Mouse (Mus musculus): ENCODE results near the gene Syt12. TPM values are rescaled to one million over a fixed set of nuclear protein-coding genes. Genes with fewer than 3 reads are reported as not detected.

Syt12 gene
- 0.40 TPM for polyA plus RNA-seq (2014; fragmentation: Illumina TruSeq; extraction: RNeasy Lipid Tissue Mini Kit (QIAGEN cat#74804); ENCODE audit: insufficient read depth, low read depth, low replicate concordance)

DNA sequence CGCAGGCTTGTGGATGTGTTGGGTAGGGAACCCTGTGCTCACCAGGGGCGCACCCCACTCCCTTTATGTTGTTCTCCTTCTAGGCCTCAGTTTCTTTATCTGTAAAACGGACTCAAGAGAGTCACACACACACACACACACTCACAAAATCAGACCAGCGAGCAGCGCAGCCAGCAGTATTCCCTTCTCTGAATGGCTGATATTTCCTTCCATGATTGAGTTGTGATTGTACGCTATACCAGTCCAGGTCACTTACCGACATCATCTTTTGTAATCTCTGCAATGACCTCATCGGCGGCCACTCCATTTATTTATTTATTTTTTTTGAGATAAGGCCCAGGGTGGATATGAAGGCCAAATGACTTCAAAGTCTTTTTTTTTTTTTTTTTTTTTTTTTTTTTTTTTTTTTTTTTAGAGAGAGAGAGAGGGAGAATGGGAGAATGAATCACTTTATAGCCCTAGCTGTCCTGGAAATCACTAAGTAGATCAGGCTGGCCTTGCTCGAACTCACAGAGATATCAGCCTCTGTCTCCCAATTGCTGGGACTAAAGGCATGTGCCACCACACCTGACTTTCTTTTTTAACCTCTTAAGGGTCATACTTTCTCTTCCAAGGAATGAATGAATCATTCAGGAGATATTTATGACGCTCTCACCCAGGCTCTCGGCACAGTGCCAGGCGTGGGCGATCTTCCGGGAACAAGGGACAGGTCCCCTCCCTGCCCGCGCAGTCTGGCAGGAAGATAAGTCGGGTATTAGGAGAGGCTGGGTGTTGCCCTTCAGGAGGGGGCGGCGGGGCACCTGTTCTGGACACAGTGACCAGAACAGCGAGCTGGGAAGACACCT lies at the start of gene Syt12:
Gene Syt12, minus strand, starts transcription at position 103 of the 845 bp plus-strand sequence.

DNA sequence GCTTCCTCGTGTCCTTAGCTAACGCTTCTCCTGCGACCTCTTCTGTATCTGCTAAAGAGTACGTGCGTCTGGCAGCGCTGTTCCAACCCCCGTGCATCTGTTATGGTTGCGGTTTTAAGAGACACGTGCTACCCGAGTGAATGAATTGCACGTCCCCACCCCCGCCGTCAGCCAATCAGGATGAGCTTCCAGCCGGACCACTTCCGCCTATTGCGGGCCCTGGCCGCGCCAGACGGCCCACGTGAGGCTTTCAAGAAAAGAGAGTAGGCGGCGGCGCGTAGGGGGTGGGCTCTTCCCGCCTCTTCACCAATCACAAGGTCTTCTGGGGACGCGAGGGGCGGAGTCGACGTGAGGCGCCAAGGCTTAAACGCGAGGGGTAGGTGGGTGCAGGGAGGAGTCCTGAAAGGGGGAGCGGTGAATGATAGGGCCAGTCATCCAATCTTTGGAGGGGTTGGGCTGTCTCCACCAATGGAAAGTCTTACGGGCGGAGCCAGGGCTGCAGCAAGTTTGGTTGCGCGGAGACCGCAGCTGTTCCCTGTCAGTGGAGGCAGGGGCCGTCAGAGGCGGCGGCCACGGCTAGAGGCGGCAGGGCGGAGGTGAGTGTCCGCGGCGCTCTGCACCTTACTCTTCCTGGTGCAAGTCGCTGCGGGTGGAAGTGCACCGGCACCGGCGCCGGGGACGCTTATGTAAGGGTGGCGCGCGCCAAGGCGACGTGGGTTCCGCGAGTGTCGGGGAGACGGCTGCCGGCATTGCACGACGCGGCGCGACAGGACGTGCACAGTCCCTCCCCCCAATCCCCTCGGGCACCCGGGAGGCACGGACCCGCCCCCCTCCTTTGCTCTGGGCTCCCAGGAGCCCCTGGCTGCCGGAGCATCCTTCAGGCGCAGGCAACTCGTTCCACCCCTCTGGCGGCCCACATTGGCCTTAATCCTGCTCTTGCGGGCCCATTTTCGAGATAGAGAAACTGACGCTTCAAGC lies 33.0 kb upstream of the Syt12 start, which contains the start of gene Pcx:
Gene Pcx, plus strand, starts transcription at position 487 of the 978 bp plus-strand sequence.

DNA sequence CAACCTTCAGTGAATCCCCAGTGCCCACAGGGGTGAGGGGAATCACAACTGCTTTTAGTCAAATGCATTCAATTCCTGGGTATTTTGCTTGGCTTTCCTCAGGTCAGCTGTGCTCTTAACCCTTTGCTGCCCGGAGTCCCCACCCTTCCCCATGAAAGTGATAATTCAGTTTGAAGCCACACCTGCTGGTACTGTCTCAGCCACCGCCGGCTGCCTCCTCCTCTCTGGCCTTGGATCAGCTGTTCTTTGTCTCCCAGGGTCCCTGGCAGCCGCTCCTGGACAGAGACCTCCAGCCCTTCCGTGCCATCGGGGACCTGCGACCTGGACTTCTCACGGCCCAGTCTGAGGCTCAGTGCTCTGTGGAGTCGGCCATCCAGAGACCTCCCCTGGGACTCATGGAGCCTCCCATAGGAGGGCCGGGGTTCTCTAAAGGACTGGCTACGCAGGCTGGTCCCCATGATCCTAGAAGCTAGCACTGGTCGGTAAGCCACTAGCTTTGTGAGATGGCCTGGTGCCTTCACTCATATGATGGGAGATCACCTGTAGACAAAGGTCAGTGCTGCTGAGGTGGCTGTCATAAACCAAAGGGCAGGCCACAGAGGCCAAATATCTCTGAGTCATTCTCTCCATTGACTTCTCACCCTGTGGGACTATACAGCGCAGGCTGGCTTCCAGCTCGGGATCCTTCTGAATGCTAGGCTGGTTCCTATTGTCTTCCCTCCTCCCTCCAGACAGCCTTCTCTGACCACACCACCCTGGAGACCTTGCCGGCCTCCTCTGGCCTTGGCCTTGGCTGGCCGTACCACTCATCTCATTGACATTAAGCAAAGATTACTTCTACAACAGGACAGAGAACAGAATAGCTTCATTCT lies 21.1 kb upstream of the Syt12 start, which contains the start of gene 2010003K11Rik:
Gene 2010003K11Rik, minus strand, starts transcription at position 522 of the 872 bp plus-strand sequence.

DNA sequence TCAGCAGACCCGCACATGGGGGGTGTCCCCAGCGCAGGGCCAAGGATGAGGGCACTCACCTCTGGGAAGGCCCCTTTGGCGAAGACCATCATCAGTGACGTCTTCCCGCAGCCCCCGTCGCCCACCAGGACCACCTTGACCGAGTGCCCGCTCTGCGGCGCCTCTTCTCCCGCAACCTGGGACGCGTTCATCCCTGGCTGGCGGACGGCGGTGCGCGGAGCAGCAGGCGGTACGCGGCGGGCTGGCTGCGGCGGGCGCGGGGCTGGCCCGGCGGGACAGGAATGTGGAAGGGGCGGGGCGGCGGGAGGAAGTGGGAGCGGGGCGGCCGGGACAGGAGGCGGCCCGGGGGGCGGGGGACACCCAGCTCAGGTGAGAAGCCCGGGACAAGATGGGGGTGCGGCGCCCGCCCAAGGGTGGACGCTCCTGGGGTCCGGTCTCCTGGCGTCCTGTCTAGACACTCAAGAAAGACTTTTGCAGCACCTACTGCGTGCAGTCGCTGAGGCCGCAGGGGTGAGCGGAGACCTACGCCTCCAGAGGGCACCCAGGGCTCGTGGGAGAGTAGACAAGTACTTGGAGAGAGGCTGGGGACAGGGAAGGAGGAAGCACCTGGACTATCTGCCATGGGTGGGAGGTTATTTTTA lies 38.0 kb downstream of the Syt12 start, which contains the start of gene Rhod:
Gene Rhod, minus strand, starts transcription at position 272 of the 641 bp plus-strand sequence.

DNA sequence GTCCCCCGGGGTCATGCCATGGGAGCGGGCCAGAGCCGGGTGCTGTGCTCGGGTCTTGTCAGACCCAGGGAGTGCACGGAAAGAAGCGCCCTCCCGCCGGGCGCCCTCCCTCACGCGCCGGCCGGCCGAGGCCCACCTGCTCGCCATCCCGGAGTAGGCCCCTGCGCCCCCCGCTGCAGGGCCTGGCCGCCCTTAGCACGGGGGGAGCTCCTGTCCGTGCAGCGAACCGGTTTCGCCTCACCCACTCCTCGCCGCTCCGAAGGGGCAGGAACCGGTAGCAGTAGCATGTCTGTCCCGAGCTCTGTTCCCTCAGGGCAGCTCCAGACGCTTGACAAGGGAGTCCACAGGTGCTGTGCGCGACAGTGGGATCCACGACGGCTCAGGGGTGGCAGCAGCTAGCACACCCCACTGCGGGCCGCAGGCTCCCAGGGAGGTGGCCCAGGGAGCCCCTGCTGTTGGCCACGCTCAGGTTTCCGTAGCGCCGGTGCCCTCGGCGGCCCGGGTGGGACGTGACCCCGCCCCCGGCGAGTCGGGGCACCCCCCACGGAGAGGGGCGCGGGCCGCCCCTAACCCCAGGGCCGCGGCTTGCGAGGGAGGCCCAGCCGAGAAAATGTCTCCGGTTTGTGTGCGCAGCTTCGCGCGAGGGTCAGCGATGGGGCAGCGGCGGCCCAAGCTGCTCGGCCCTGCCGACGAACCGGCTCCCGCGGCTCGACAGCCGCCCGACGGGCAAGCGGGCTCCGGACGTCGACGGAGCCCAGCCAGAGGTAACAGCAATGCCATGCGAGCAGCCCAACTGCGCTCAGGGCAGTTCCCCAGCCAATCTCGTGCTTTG lies 79.2 kb downstream of the Syt12 start, which contains the start of gene Kdm2a:
Gene Kdm2a, minus strand, starts transcription at position 488 of the 832 bp plus-strand sequence.

Other genes with a start within 250 kb of the Syt12 start
- 52.0 TPM for gene Pold4, start 245.5 kb downstream of the Syt12 start, polyA plus RNA-seq (2014; fragmentation: Illumina TruSeq; extraction: RNeasy Lipid Tissue Mini Kit (QIAGEN cat#74804); ENCODE audit: insufficient read depth, low read depth, low replicate concordance)
- gene Ssh3, start 208.3 kb downstream of the Syt12 start, polyA plus RNA-seq (2014; fragmentation: Illumina TruSeq; extraction: RNeasy Lipid Tissue Mini Kit (QIAGEN cat#74804); ENCODE audit: insufficient read depth, low read depth, low replicate concordance): 12.9 TPM
- 2.9 TPM for gene Ankrd13d, start 194.3 kb downstream of the Syt12 start, polyA plus RNA-seq (2014; fragmentation: Illumina TruSeq; extraction: RNeasy Lipid Tissue Mini Kit (QIAGEN cat#74804); ENCODE audit: insufficient read depth, low read depth, low replicate concordance)
- 57.2 TPM for gene Grk2, start 171.2 kb downstream of the Syt12 start, polyA plus RNA-seq (2014; fragmentation: Illumina TruSeq; extraction: RNeasy Lipid Tissue Mini Kit (QIAGEN cat#74804); ENCODE audit: insufficient read depth, low read depth, low replicate concordance)
- gene Kdm2a, start 79.2 kb downstream of the Syt12 start, polyA plus RNA-seq (2014; fragmentation: Illumina TruSeq; extraction: RNeasy Lipid Tissue Mini Kit (QIAGEN cat#74804); ENCODE audit: insufficient read depth, low read depth, low replicate concordance): 12.2 TPM
- 10.9 TPM for gene Rhod, start 38.0 kb downstream of the Syt12 start, polyA plus RNA-seq (2014; fragmentation: Illumina TruSeq; extraction: RNeasy Lipid Tissue Mini Kit (QIAGEN cat#74804); ENCODE audit: insufficient read depth, low read depth, low replicate concordance)
- 0.34 TPM for gene 2010003K11Rik, start 21.1 kb upstream of the Syt12 start, polyA plus RNA-seq (2014; fragmentation: Illumina TruSeq; extraction: RNeasy Lipid Tissue Mini Kit (QIAGEN cat#74804); ENCODE audit: insufficient read depth, low read depth, low replicate concordance)
- 24.8 TPM for gene Pcx, start 33.0 kb upstream of the Syt12 start, polyA plus RNA-seq (2014; fragmentation: Illumina TruSeq; extraction: RNeasy Lipid Tissue Mini Kit (QIAGEN cat#74804); ENCODE audit: insufficient read depth, low read depth, low replicate concordance)
- 5.6 TPM for gene Lrfn4, start 138.2 kb upstream of the Syt12 start, polyA plus RNA-seq (2014; fragmentation: Illumina TruSeq; extraction: RNeasy Lipid Tissue Mini Kit (QIAGEN cat#74804); ENCODE audit: insufficient read depth, low read depth, low replicate concordance)
- 33.1 TPM for gene Rce1, start 148.2 kb upstream of the Syt12 start, polyA plus RNA-seq (2014; fragmentation: Illumina TruSeq; extraction: RNeasy Lipid Tissue Mini Kit (QIAGEN cat#74804); ENCODE audit: insufficient read depth, low read depth, low replicate concordance)
- not detected for gene Gm960, start 221.2 kb upstream of the Syt12 start, polyA plus RNA-seq (2014; fragmentation: Illumina TruSeq; extraction: RNeasy Lipid Tissue Mini Kit (QIAGEN cat#74804); ENCODE audit: insufficient read depth, low read depth, low replicate concordance)
- gene Sptbn2, start 233.7 kb upstream of the Syt12 start, polyA plus RNA-seq (2014; fragmentation: Illumina TruSeq; extraction: RNeasy Lipid Tissue Mini Kit (QIAGEN cat#74804); ENCODE audit: insufficient read depth, low read depth, low replicate concordance): 0.83 TPM

All from lung, adult 10 weeks (tissue).